Mouse (Mus musculus) megakaryocyte, embryonic 14.5 days (primary cell): ENCODE data around the gene Hsd11b1. TPM values are rescaled to one million over a fixed set of nuclear protein-coding genes. Genes with fewer than 3 reads are reported as not detected.
"Not testable (repeated sequence)": the region's sequence is repeated elsewhere in the genome, so short reads cannot be mapped to it uniquely, and the experiment has no call there.

Experiments used
- H3K27me3 ChIP-seq: replicated peaks from 2 replicates; pipeline ENCODE3; 2012; ENCODE audit warnings: inconsistent platforms
- H3K36me3 ChIP-seq: replicated peaks from 2 replicates; pipeline ENCODE3; 2012; ENCODE audit warnings: low read length, inconsistent platforms, mixed read lengths
- H3K4me1 ChIP-seq: 2 replicates; pipeline ENCODE4 v1.6.1; 2012; ENCODE audit warnings: inconsistent platforms
- H3K4me3 ChIP-seq: replicated peaks from 2 replicates; pipeline ENCODE3; 2012; ENCODE audit warnings: moderate library complexity, mild to moderate bottlenecking, inconsistent platforms
- H3K9me3 ChIP-seq: 2 replicates; pipeline ENCODE4 v1.6.1; 2012; ENCODE audit warnings: inconsistent platforms
- FLI1 ChIP-seq: IDR thresholded peaks from 2 replicates; pipeline ENCODE4 v1.6.1; 2012; ENCODE audit warnings: low read length, inconsistent platforms, mixed read lengths
- GATA1 ChIP-seq: IDR thresholded peaks from 3 replicates; pipeline ENCODE4 v1.6.1; 2012; ENCODE audit warnings: mixed read lengths, low read length, inconsistent platforms, borderline replicate concordance
- polyA plus RNA-seq: library from polyadenylated mRNA; stranded (reverse); fragments of >175 nt; gene quantifications from 2 replicates; pipeline ENCODE4 v1.2.3, GENCODE M21; 2012; ENCODE audit warnings: low replicate concordance; ENCODE audit not compliant: insufficient read depth

Gene Hsd11b1
- polyA plus RNA-seq, 1 experiment = 0.27 TPM

DNA sequence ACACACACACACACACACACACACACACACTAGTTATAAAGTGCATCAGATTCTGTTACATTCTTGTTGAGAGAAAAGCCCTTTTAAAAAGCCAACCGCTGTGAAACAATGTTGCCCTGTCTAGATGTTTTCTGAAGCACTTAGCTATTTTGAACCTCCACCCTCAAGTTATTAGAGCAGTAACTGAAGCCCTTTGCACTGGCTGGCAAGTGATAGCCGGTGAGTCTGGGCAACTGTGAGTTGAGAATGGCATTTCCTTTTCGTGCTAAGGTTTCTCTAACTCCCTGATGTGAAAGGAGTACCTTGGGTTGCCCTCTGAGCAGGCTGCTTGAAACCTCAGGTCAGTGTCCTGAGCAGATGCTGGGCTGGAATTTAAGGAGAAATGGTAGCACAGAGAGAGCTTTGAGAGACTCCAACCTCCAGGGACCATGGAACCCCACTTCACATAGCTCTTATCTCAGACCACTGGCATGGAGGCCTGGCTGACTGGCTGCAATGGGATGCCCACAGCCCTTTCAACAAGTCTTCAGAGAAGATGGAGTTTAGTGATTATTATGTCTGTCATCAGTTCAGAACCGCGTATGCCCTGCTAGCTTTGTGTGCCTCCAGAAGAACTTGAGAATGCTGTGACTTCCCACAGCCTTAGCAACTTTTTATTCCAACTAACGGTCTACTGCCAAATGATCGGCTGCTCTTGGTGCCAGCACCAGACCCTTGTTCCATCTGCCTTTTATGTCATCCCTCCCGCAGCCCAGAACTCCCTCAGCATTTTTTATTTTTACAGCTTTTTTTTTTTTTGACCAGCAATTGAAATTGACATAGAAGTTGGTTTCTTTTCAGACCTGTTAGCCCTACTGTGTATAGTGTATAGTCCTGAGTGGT lies 608 bp downstream of the Hsd11b1 start:
- Histone ChIP-seq H3K36me3 (no peaks in the 10 kb centered on the region), H3K27me3 (peaks cover 5% of the 10 kb centered on the region), H3K9me3 (no peaks in the 10 kb centered on the region), H3K4me1 (peaks cover 31% of the 10 kb centered on the region), H3K4me3 (no peak overlapping the region)
- TF ChIP-seq GATA1 (no peak), FLI1 (no peak)

- H3K9me3 ChIP-seq = no peaks in the 10 kb centered on the region
- peaks cover 5% of the 10 kb centered on the region for H3K27me3 ChIP-seq
- no peak overlapping the region for H3K4me3 ChIP-seq
- no peaks in the 10 kb centered on the region for H3K36me3 ChIP-seq
- TF ChIP-seq GATA1 = no peak
- TF ChIP-seq FLI1 = no peak
- peaks cover 31% of the 10 kb centered on the region for H3K4me1 ChIP-seq
Observed at GRCm38 (mm10) chr1:193261897-193262548, 1.9 kb downstream of the Hsd11b1 start.

DNA sequence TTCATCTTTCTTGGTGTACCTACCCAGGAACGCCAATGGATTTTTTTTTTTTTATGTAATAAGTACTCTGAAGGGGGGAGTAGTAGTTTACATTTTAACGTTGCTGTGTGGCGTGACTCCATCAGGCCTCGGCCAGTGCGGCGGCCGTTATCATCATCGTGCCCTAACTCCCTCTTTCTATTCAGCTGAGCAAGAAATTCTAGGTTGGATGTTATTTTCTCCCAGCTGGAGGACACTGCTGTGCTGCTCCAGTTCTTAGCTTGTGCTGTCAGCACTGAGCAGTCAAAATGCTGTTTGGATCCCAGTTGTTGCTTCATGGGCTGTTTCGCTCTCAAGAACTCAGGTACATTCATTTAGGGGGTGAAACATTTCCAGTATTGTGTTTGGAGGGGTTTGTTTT lies 4.3 kb downstream of the Hsd11b1 start:
- Histone ChIP-seq H3K4me3 (no peak overlapping the region), H3K27me3 (peaks cover 3% of the 10 kb centered on the region), H3K4me1 (peaks cover 27% of the 10 kb centered on the region), H3K9me3 (no peaks in the 10 kb centered on the region), H3K36me3 (no peaks in the 10 kb centered on the region)
- no peak for TF ChIP-seq GATA1

- Histone ChIP-seq H3K9me3 (no peaks in the 10 kb centered on the region), H3K27me3 (peaks cover 3% of the 10 kb centered on the region), H3K4me1 (peaks cover under 1% of the 10 kb centered on the region), H3K36me3 (no peaks in the 10 kb centered on the region), H3K4me3 (no peak overlapping the region)
- TF ChIP-seq FLI1 = no peak
- TF ChIP-seq GATA1 = no peak
Observed at GRCm38 (mm10) chr1:193256621-193257098, 7.2 kb downstream of the Hsd11b1 start.

GRCm38 (mm10) chr1:193256289-193256577 lies 7.6 kb downstream of the Hsd11b1 start:
- Histone ChIP-seq H3K36me3 (no peaks in the 10 kb centered on the region), H3K4me1 (no peaks in the 10 kb centered on the region), H3K27me3 (peaks cover 3% of the 10 kb centered on the region), H3K9me3 (no peaks in the 10 kb centered on the region), H3K4me3 (no peak overlapping the region)
- TF ChIP-seq GATA1 = no peak
- no peak for TF ChIP-seq FLI1

DNA sequence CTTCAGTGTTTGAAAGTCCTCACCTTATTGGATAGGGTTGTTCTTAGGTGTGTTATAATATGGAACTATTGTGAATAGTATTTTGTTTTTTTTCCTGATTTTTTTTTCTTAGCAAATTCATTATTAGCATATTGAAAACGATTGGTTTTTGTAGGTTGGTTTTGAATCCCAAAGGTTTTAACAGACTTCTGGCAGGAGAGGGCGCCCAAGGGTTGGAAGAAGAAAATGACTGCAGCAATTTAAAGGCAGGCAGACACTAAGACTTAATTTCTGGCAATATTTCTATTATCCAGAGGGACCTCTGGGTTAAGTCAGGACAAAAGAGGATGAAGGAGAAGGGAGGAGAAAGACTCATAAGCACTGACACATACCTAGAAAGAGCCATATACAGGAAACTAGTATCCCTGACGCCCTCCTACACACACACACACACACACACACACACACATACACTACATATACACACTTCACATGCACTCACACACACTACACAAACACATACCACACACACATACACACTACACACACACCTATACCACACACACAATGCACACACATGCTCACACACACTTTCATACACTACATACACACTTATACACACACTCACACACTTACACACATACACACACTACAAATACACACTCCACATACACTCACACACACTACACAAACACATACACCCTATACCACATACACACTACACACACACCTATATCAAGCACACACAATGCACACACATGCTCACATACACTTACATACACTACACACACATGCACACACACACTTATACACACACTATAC lies 8.2 kb downstream of the Hsd11b1 start:
- Histone ChIP-seq H3K27me3 (peaks cover 3% of the 10 kb centered on the region), H3K4me3 (no peak overlapping the region), H3K4me1 (no peaks in the 10 kb centered on the region), H3K36me3 (no peaks in the 10 kb centered on the region), H3K9me3 (no peaks in the 10 kb centered on the region)
- TF ChIP-seq FLI1 (no peak), GATA1 (no peak)

GRCm38 (mm10) chr1:193255032-193255431 lies 8.8 kb downstream of the Hsd11b1 start:
- peaks cover 3% of the 10 kb centered on the region for H3K27me3 ChIP-seq
- H3K4me1 ChIP-seq = no peaks in the 10 kb centered on the region
- H3K4me3 ChIP-seq = no peak overlapping the region
- no peaks in the 10 kb centered on the region for H3K36me3 ChIP-seq
- peaks cover 1% of the 10 kb centered on the region; the same call in 1 of the 2 replicates for H3K9me3 ChIP-seq
- TF ChIP-seq FLI1 (no peak), GATA1 (no peak)

DNA sequence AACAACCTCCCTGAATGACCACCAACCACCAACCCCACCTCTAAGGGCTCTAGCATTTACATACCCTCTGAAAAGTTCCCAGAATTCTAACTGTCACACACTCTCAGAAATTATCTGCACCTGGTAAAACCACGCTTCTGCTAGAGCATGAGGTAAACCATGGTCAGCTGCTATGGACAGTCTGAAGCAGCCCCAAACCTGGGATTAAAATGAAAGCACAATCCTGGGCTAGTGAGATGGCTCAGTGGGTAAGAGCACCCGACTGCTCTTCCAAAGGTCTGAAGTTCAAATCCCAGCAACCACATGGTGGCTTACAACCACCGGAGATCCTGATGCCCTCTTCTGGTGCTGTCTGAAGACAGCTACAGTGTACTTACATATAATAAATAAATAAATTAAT lies 10.0 kb downstream of the Hsd11b1 start:
- H3K27me3 ChIP-seq, H3K36me3 ChIP-seq, H3K4me1 ChIP-seq, H3K9me3 ChIP-seq, H3K4me3 ChIP-seq: not testable (repeated sequence)

DNA sequence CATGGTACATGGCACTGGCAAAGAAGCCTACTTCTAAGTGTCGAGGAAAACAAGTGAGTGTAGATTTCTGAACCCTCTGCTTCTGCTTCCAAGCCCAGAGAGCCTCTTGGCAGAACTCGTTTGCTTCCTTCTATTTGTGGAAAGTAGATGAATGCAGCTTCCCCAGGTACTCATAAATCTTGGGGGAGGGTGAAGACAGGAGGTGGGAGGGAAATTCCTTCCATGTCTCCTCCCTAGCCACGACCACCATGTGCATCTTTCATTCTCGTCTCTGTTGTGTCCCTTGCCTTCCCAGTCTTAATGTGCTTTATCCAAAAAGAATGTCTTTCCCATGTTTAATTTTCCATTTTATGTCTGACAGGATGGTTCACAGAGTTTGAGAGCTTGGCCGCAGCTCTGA lies 11.3 kb downstream of the Hsd11b1 start:
- H3K36me3 ChIP-seq = no peaks in the 10 kb centered on the region
- TF ChIP-seq GATA1 = no peak
- TF ChIP-seq FLI1 = no peak
- H3K9me3 ChIP-seq = peaks cover 6% of the 10 kb centered on the region
- H3K4me1 ChIP-seq = no peaks in the 10 kb centered on the region
- H3K4me3 ChIP-seq = no peak overlapping the region
- peaks cover 1% of the 10 kb centered on the region for H3K27me3 ChIP-seq

GRCm38 (mm10) chr1:193251386-193251785 lies 12.5 kb downstream of the Hsd11b1 start:
- TF ChIP-seq FLI1 (no peak), GATA1 (no peak)
- H3K4me3 ChIP-seq = no peak overlapping the region
- H3K9me3 ChIP-seq = peaks cover 6% of the 10 kb centered on the region
- H3K27me3 ChIP-seq = no peaks in the 10 kb centered on the region
- H3K36me3 ChIP-seq = no peaks in the 10 kb centered on the region
- no peaks in the 10 kb centered on the region for H3K4me1 ChIP-seq
